Mouse (Mus musculus) cortical plate, adult 2 months (tissue): Measurements from ENCODE around the gene Gm21119. TPM values are rescaled to one million over a fixed set of nuclear protein-coding genes. Genes with fewer than 3 reads are reported as not detected.
"Not testable (repeated sequence)": the region's sequence is repeated elsewhere in the genome, so short reads cannot be mapped to it uniquely, and the experiment has no call there.

Experiments
- H3K27ac ChIP-seq: fragments of 200-500 bp; 2 replicates; pipeline ENCODE4 v1.5.1; 2012; ENCODE audit warnings: low read length, control low read depth, inconsistent platforms; ENCODE audit not compliant: insufficient read depth
- H3K4me1 ChIP-seq: fragments of 200-500 bp; 2 replicates; pipeline ENCODE4 v1.6.1; 2011; ENCODE audit warnings: low read length; ENCODE audit not compliant: control insufficient read depth, insufficient read depth
- H3K4me3 ChIP-seq: fragments of 200-500 bp; 2 replicates; pipeline ENCODE4 v1.5.1; 2011; ENCODE audit warnings: mild to moderate bottlenecking, low read length, control low read depth; ENCODE audit not compliant: insufficient read depth
- polyA plus RNA-seq: library from polyadenylated mRNA; depleted of rRNA; stranded (reverse); fragments of >200 nt; gene quantifications from 2 replicates; pipeline ENCODE4 v1.2.3, GENCODE M21; 2012; rRNA removed

The Gm21119 gene
- 0.95 and 1.1 TPM in 2 replicates for polyA plus RNA-seq

- H3K4me3 ChIP-seq, H3K27ac ChIP-seq, H3K4me1 ChIP-seq: not testable (repeated sequence)
Observed at GRCm38 (mm10) chr8:20614619-20615018, at the start of gene Gm21119. Gene Gm21119, plus strand, starts transcription at chr8:20614919.

- not testable (repeated sequence) for H3K4me1 ChIP-seq, H3K4me3 ChIP-seq, H3K27ac ChIP-seq
Observed at GRCm38 (mm10) chr8:20566753-20567152, 48.0 kb upstream of the Gm21119 start.

GRCm38 (mm10) chr8:20581081-20581480 lies 33.6 kb upstream of the Gm21119 start:
- not testable (repeated sequence) for H3K27ac ChIP-seq, H3K4me3 ChIP-seq, H3K4me1 ChIP-seq

GRCm38 (mm10) chr8:20582772-20583171 lies 31.9 kb upstream of the Gm21119 start:
- not testable (repeated sequence) for H3K4me3 ChIP-seq

DNA sequence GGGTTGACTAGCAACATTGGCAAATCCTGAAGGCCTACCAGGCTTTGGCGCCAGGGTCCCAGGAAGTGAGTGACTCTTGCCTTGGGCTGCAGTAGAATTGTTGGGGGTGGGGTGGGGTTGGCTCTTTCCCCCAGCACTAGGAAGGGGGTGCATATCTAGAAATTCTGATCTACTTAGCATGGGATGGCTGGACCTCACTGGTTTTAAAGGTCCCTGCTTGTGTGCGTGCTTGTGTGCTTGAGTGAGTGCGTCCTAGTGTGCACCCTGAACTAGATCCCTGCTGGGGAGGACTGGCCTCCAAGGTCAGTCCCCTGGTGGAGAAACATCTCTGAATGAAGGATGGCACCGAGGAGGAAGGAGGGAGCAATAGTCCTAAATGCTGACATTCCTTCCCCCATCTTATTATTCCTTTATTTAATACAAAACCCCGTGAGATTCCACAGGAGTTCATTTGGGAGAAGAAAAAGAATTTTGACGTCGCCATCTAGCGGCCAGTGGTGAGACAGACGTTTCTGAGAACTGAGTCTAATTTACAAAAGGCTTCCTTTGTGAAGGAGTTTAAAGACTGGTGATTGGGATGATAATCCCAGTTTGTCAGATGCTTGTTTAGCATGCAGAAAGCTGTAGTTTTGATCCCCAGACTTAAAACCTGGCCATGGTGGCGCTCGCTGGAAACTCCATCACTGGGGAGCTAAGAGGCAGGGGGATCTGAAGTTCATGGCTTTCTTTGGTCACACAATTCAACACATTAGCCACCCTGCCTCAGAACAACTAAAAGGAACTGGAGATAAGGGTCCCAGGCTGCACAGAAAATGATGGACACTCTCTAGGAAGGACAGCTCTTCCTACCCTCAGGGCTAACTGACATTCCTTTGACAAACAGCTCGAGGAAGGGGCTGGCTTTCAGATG lies 26.2 kb upstream of the Gm21119 start:
- H3K27ac ChIP-seq, H3K4me1 ChIP-seq, H3K4me3 ChIP-seq: not testable (repeated sequence)

More at GRCm38 (mm10) chr8:20582772-20583171, 31.9 kb upstream of the Gm21119 start:
- not testable (repeated sequence) for H3K4me1 ChIP-seq, H3K27ac ChIP-seq

- not testable (repeated sequence) for H3K27ac ChIP-seq, H3K4me1 ChIP-seq, H3K4me3 ChIP-seq
Observed at GRCm38 (mm10) chr8:20589178-20589539, 25.6 kb upstream of the Gm21119 start.

- H3K27ac ChIP-seq, H3K4me3 ChIP-seq, H3K4me1 ChIP-seq: not testable (repeated sequence)
Observed at GRCm38 (mm10) chr8:20590117-20590997, 24.4 kb upstream of the Gm21119 start.

DNA sequence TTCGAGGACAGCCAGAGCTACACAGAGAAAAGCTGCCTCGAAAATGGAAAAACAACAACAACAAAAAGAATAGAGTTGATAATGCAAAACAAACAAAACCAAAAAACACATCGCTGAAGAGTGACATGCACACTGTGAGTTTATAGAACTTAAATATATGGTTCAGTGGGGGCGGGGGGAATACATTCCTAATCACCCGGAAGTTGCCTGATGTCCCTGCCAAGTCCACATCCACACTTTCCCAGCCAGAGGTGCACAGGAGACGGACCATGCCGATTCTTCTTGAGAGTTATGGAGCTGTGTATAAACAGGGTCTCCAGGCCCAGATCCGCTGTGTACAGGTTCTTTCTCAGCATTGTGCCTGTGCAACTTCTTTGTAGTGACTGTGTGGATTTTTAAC lies 23.7 kb upstream of the Gm21119 start:
- not testable (repeated sequence) for H3K4me1 ChIP-seq, H3K27ac ChIP-seq, H3K4me3 ChIP-seq

- not testable (repeated sequence) for H3K4me3 ChIP-seq, H3K4me1 ChIP-seq, H3K27ac ChIP-seq
Observed at GRCm38 (mm10) chr8:20592732-20593272, 21.9 kb upstream of the Gm21119 start.

- not testable (repeated sequence) for H3K27ac ChIP-seq, H3K4me1 ChIP-seq, H3K4me3 ChIP-seq
Observed at GRCm38 (mm10) chr8:20593841-20594240, 20.9 kb upstream of the Gm21119 start.

- H3K27ac ChIP-seq, H3K4me1 ChIP-seq, H3K4me3 ChIP-seq: not testable (repeated sequence)
Observed at GRCm38 (mm10) chr8:20596081-20596841, 18.5 kb upstream of the Gm21119 start.

- not testable (repeated sequence) for H3K4me3 ChIP-seq, H3K4me1 ChIP-seq, H3K27ac ChIP-seq
Observed at GRCm38 (mm10) chr8:20596842-20597708, 17.6 kb upstream of the Gm21119 start.

DNA sequence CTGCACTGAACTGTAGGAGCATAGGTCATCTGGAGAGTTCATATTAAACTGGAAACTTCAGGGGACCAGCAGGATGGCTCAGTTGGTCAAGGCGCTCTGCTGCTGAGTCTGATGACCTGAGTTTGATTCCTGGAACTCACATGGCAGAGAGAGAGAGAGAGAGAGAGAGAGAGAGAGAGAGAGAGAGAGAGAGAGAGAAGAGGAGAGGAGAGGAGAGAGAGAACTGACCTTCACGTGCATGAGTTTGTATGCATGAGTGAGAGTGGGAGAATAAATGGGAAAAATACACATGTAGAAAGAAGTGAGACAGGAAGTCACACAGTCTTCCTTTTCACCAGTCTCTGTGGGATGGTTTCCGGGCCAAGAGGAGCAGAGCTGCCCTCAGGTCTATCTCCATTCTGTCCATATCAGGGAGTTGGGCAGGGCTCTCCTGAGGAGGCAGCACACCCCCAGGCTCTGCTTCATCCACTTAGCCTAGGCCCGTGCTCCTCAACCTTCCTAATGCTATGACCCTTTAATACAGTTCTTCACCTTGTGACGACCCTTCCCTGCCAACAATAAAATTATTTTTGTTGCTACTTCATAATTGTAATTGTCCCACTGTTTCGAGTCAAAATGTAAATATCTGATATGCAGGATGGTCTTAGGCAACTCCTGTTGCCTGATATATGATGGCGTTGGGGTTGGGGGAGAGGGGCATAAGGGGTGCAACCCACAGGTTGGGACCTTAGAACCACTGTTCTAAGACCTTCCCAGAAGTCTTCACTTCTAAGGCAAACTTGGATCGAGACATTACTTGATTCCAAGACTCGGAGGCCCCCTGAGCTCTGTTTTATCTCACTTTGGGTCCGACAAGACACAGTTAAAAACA lies 16.2 kb upstream of the Gm21119 start:
- H3K4me1 ChIP-seq, H3K4me3 ChIP-seq, H3K27ac ChIP-seq: not testable (repeated sequence)
